Mouse (Mus musculus) liver, embryonic 14.5 days (tissue): ENCODE measurements at regions not wholly inside any gene's neighbourhood (a gene's known extent, or its start where the extent isn't known, plus 50 kb on each side); places are given as distances from the start of the nearest gene placed in this dataset.

Experiments used
- ATAC-seq: fragments of 200-750 bp; cut with Nextera tagmentation; 2 replicates; pipeline ENCODE4 v1.8.0; 2017; ENCODE audit warnings: moderate number of reproducible peaks, mild to moderate bottlenecking, moderate library complexity; ENCODE audit not compliant: insufficient read depth
- DNase-seq, 3 experiments: peaks; one replicate each; pipeline ENCODE4 v3.0.0-alpha.2; 2012 to 2013; ENCODE audit warnings: low read depth in 3 of 3, low spot score in 3 of 3
- H3K27ac ChIP-seq: fragments of 300-500 bp; sonication (generic); 2 replicates; pipeline ENCODE4 v1.5.1; 2014; ENCODE audit warnings: moderate library complexity, mild to moderate bottlenecking, control low read depth, inconsistent platforms
- H3K27me3 ChIP-seq: fragments of 300-500 bp; sonication (generic); 2 replicates; pipeline ENCODE4 v1.6.1; 2014; ENCODE audit warnings: mild to moderate bottlenecking, low read length, moderate library complexity; ENCODE audit not compliant: control insufficient read depth, insufficient read depth
- H3K36me3 ChIP-seq: fragments of 300-500 bp; sonication (generic); replicated peaks from 2 replicates; pipeline ENCODE4 v1.6.1; 2014; ENCODE audit warnings: low read depth; ENCODE audit not compliant: control insufficient read depth, insufficient read depth
- H3K4me1 ChIP-seq, 2 experiments: fragments of 200-500 bp in 1 of 2; fragments of 300-500 bp in 1 of 2; sonication (generic) in 1 of 2; replicated peaks; 2 replicates each; pipeline ENCODE4 v1.6.1; 2012 to 2014; ENCODE audit warnings: antibody characterized with exemption in 1 of 2, inconsistent platforms in 1 of 2, low read length in 1 of 2; ENCODE audit not compliant: control insufficient read depth in 2 of 2, insufficient read depth in 2 of 2
- H3K4me2 ChIP-seq: fragments of 300-500 bp; sonication (generic); 2 replicates; pipeline ENCODE4 v1.6.1; 2014; ENCODE audit warnings: low read depth, mild to moderate bottlenecking, control low read depth, moderate library complexity
- H3K4me3 ChIP-seq, 2 experiments: fragments of 200-500 bp in 1 of 2; fragments of 300-500 bp in 1 of 2; sonication (generic) in 1 of 2; 2 replicates each; pipeline ENCODE4 v1.5.1; 2012 to 2014; ENCODE audit warnings: low read depth in 2 of 2, low read length in 2 of 2, mild to moderate bottlenecking in 2 of 2, control low read depth in 1 of 2, inconsistent platforms in 1 of 2, moderate library complexity in 1 of 2; ENCODE audit not compliant: insufficient read depth in 1 of 2
- H3K9ac ChIP-seq: fragments of 300-500 bp; sonication (generic); replicated peaks from 2 replicates; pipeline ENCODE4 v1.6.1; 2014; ENCODE audit warnings: mild to moderate bottlenecking, control low read depth, moderate library complexity
- H3K9me3 ChIP-seq: fragments of 300-500 bp; sonication (generic); 2 replicates; pipeline ENCODE4 v1.6.1; 2016; ENCODE audit warnings: low read length, mixed read lengths; ENCODE audit not compliant: control insufficient read depth
- CTCF ChIP-seq: IDR thresholded peaks from 2 replicates; pipeline ENCODE4 v1.5.1; 2016; ENCODE audit warnings: antibody characterized with exemption, low read depth, control low read depth
- EP300 ChIP-seq: IDR thresholded peaks from 2 replicates; pipeline ENCODE4 v1.6.1; 2016; ENCODE audit warnings: antibody characterized with exemption, low read depth
- WGBS: fragments of 180-500 bp; shearing (Covaris S2); extraction: QIAGEN DNeasy Blood & Tissue Kit; methylation state at CpG from one replicate; pipeline ENCODE4 v1.1.7; 2014; ENCODE audit not compliant: insufficient replicate concordance; 5-methylcytosine and 5-hydroxymethylcytosine counted together

- no peaks in the 10 kb centered on the region for H3K27me3 ChIP-seq
- no peak for TF ChIP-seq EP300
- TF ChIP-seq CTCF = no peak
Measured at GRCm38 (mm10) chr2:106101002-106101401, 97.7 kb upstream of the Dnajc24 start.

GRCm38 (mm10) chr2:106086121-106086520 lies 82.8 kb upstream of the Dnajc24 start:
- Histone ChIP-seq H3K9me3 (no peaks in the 10 kb centered on the region), H3K4me3 (no peak overlapping the region), H3K9ac (no peak overlapping the region), H3K36me3 (no peaks in the 10 kb centered on the region), H3K4me1 (no peaks in the 10 kb centered on the region), H3K27ac (no peak overlapping the region), H3K4me2 (no peak overlapping the region), H3K27me3 (no peaks in the 10 kb centered on the region)
- TF ChIP-seq EP300 (no peak), CTCF (no peak)
- WGBS = 50% methylated on average over 8 of the region's 8 CpGs
- DNase-seq = no peak
- no peak for ATAC-seq

More at GRCm38 (mm10) chr2:106101002-106101401, 97.7 kb upstream of the Dnajc24 start:
- Histone ChIP-seq H3K9me3 (no peaks in the 10 kb centered on the region), H3K9ac (no peak overlapping the region), H3K4me3 (no peak overlapping the region), H3K27ac (no peak overlapping the region), H3K4me1 (no peaks in the 10 kb centered on the region), H3K36me3 (no peaks in the 10 kb centered on the region), H3K4me2 (no peak overlapping the region)
- 45% methylated on average over 2 of the region's 2 CpGs for WGBS
- ATAC-seq (no peak), DNase-seq (no peak)

- no peaks in the 10 kb centered on the region for H3K36me3 ChIP-seq
- no peak overlapping the region for H3K4me2 ChIP-seq
- no peak overlapping the region for H3K27ac ChIP-seq
- no peaks in the 10 kb centered on the region for H3K9me3 ChIP-seq
- H3K9ac ChIP-seq = no peak overlapping the region
- H3K4me3 ChIP-seq = no peak overlapping the region
- no peaks in the 10 kb centered on the region for H3K4me1 ChIP-seq
- DNase-seq (no peak), ATAC-seq (no peak)
- TF ChIP-seq EP300 (no peak), CTCF (no peak)
- 39% methylated on average over 11 of the region's 11 CpGs for WGBS
- no peaks in the 10 kb centered on the region for H3K27me3 ChIP-seq
Measured at GRCm38 (mm10) chr2:106083801-106084800, 80.8 kb upstream of the Dnajc24 start.

DNA sequence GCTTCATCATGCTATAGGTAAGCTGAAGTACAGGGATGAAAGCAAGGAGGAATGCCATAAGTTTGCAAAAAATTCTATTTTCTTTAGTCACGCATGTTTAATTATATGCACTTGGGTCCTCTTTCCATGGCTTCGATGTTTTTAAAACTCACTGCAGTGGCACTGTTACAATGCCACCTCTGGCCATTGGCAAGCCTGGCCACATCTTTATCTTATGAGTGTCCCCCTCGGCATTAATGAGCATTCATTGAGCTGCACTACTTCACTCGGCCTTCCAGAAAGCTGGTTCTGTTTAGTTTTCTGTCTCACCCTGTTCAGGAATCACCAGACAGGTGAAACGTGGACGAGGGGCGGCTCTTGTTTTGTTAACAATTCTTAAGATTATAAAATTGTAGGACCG lies 79.7 kb upstream of the Dnajc24 start:
- no peak overlapping the region for H3K9ac ChIP-seq
- no peak overlapping the region for H3K4me3 ChIP-seq
- no peak for ATAC-seq
- H3K9me3 ChIP-seq = no peaks in the 10 kb centered on the region
- H3K4me1 ChIP-seq = no peaks in the 10 kb centered on the region
- DNase-seq = no peak
- no peaks in the 10 kb centered on the region for H3K27me3 ChIP-seq
- no peak overlapping the region for H3K4me2 ChIP-seq
- H3K27ac ChIP-seq = no peak overlapping the region
- TF ChIP-seq CTCF (no peak), EP300 (no peak)
- WGBS = 61% methylated on average over 8 of the region's 8 CpGs
- H3K36me3 ChIP-seq = no peaks in the 10 kb centered on the region

GRCm38 (mm10) chr2:106081951-106082350 lies 78.6 kb upstream of the Dnajc24 start:
- DNase-seq (peak; percentile 3 to 14 (median 7)), ATAC-seq (no peak)
- H3K4me2 ChIP-seq = no peak overlapping the region
- no peaks in the 10 kb centered on the region for H3K27me3 ChIP-seq
- no peaks in the 10 kb centered on the region for H3K9me3 ChIP-seq
- TF ChIP-seq EP300 = no peak
- TF ChIP-seq CTCF = peak; percentile 81
- H3K4me3 ChIP-seq = no peak overlapping the region
- no peaks in the 10 kb centered on the region for H3K4me1 ChIP-seq
- H3K36me3 ChIP-seq = no peaks in the 10 kb centered on the region
- H3K9ac ChIP-seq = no peak overlapping the region
- 5% methylated on average over 7 of the region's 7 CpGs for WGBS
- H3K27ac ChIP-seq = no peak overlapping the region
